Mouse (Mus musculus) spleen, adult 2 months (tissue): ENCODE measurements at regions not wholly inside any gene's neighbourhood (a gene's known extent, or its start where the extent isn't known, plus 50 kb on each side); places are given as distances from the start of the nearest gene placed in this dataset.

Experiments used
- DNase-seq, 2 experiments: peaks; one replicate each; pipeline versions ENCODE4 v3.0.0 to v3.0.0-alpha.2; 2012 to 2021; ENCODE audit warnings: low spot score in 2 of 2, low read depth in 1 of 2
- H3K27ac ChIP-seq: fragments of 200-500 bp; 2 replicates; pipeline ENCODE4 v1.5.1; 2012; ENCODE audit warnings: low read length, inconsistent platforms; ENCODE audit not compliant: insufficient read depth
- H3K27me3 ChIP-seq: fragments of 200-500 bp; 2 replicates; pipeline ENCODE4 v1.6.1; 2012; ENCODE audit warnings: mild to moderate bottlenecking, moderate library complexity, low read length, inconsistent platforms; ENCODE audit not compliant: control insufficient read depth, insufficient read depth
- H3K36me3 ChIP-seq: fragments of 200-500 bp; 2 replicates; pipeline ENCODE4 v1.6.1; 2012; ENCODE audit warnings: mild to moderate bottlenecking, low read length, inconsistent platforms; ENCODE audit not compliant: control insufficient read depth, insufficient read depth
- H3K4me1 ChIP-seq: fragments of 200-500 bp; 2 replicates; pipeline ENCODE4 v1.6.1; 2011; ENCODE audit warnings: inconsistent platforms; ENCODE audit not compliant: control insufficient read depth, insufficient read depth, insufficient read length
- H3K4me3 ChIP-seq: fragments of 200-500 bp; 2 replicates; pipeline ENCODE4 v1.5.1; 2011; ENCODE audit warnings: mild to moderate bottlenecking, inconsistent platforms; ENCODE audit not compliant: insufficient read depth, insufficient read length; ENCODE audit errors: extremely low read depth
- CTCF ChIP-seq: fragments of 200-500 bp; IDR thresholded peaks from 2 replicates; pipeline ENCODE4 v1.5.1; 2011; ENCODE audit warnings: mild to moderate bottlenecking, inconsistent platforms; ENCODE audit not compliant: insufficient read depth, insufficient read length, insufficient replicate concordance; ENCODE audit errors: extremely low read depth
- POLR2A ChIP-seq: fragments of 200-500 bp; IDR thresholded peaks from 2 replicates; pipeline ENCODE4 v1.6.1; 2011; ENCODE audit warnings: low read depth, low read length, inconsistent platforms
- WGBS: fragments of 180-500 bp; shearing (Covaris S2); methylation state at CpG from one replicate; pipeline ENCODE4 v1.1.7; 2018; 5-methylcytosine and 5-hydroxymethylcytosine counted together

GRCm38 (mm10) chr7:111243831-111244230, 161.0 kb upstream of the Eif4g2 start:
- Histone ChIP-seq H3K4me3 (no peak overlapping the region), H3K27ac (no peak overlapping the region), H3K36me3 (no peaks in the 10 kb centered on the region), H3K27me3 (no peaks in the 10 kb centered on the region), H3K4me1 (no peaks in the 10 kb centered on the region)
- TF ChIP-seq CTCF (no peak), POLR2A (no peak)
- no peak for DNase-seq
- WGBS, result 88% methylated on average over 1 of the region's 1 CpGs

GRCm38 (mm10) chr7:111242646-111243045, 159.8 kb upstream of the Eif4g2 start:
- no peak overlapping the region for H3K27ac ChIP-seq
- DNase-seq, result no peak
- H3K4me3 ChIP-seq, result no peak overlapping the region
- H3K4me1 ChIP-seq, result no peaks in the 10 kb centered on the region
- no peaks in the 10 kb centered on the region for H3K27me3 ChIP-seq
- no peak for TF ChIP-seq CTCF
- no peak for TF ChIP-seq POLR2A
- H3K36me3 ChIP-seq, result no peaks in the 10 kb centered on the region
- 90% methylated on average over 10 of the region's 10 CpGs for WGBS

GRCm38 (mm10) chr7:111241538-111241937, 158.7 kb upstream of the Eif4g2 start:
- no peaks in the 10 kb centered on the region for H3K27me3 ChIP-seq
- TF ChIP-seq POLR2A (no peak), CTCF (no peak)
- H3K4me3 ChIP-seq, result no peak overlapping the region
- no peaks in the 10 kb centered on the region for H3K4me1 ChIP-seq
- no peak overlapping the region for H3K27ac ChIP-seq
- no peaks in the 10 kb centered on the region for H3K36me3 ChIP-seq
- WGBS, result 28% methylated on average over 4 of the region's 4 CpGs
- no peak for DNase-seq

- Histone ChIP-seq H3K4me3 (no peak overlapping the region), H3K27me3 (no peaks in the 10 kb centered on the region), H3K4me1 (no peaks in the 10 kb centered on the region), H3K36me3 (no peaks in the 10 kb centered on the region), H3K27ac (no peak overlapping the region)
- 86% methylated on average over 9 of the region's 9 CpGs for WGBS
- TF ChIP-seq CTCF, result no peak
- no peak for TF ChIP-seq POLR2A
- no peak for DNase-seq
These were observed 157.5 kb upstream of the Eif4g2 start for GRCm38 (mm10) chr7:111240234-111240826.

GRCm38 (mm10) chr7:111237819-111238218, 155.0 kb upstream of the Eif4g2 start:
- DNase-seq, result no peak
- H3K27me3 ChIP-seq, result no peaks in the 10 kb centered on the region
- TF ChIP-seq POLR2A (no peak), CTCF (no peak)
- no peak overlapping the region for H3K27ac ChIP-seq
- H3K4me1 ChIP-seq, result no peaks in the 10 kb centered on the region
- no peak overlapping the region for H3K4me3 ChIP-seq
- WGBS, result 42% methylated on average over 9 of the region's 9 CpGs
- no peaks in the 10 kb centered on the region for H3K36me3 ChIP-seq

- 84% methylated on average over 2 of the region's 2 CpGs for WGBS
- TF ChIP-seq POLR2A, result no peak
- no peak for TF ChIP-seq CTCF
- H3K4me1 ChIP-seq, result no peaks in the 10 kb centered on the region
These were observed 147.8 kb upstream of the Eif4g2 start for GRCm38 (mm10) chr7:111230630-111231029.

GRCm38 (mm10) chr7:111227082-111227481, 144.3 kb upstream of the Eif4g2 start:
- WGBS, result 74% methylated on average over 3 of the region's 3 CpGs
- no peak overlapping the region for H3K27ac ChIP-seq
- no peak overlapping the region for H3K4me3 ChIP-seq
- no peak for DNase-seq
- H3K27me3 ChIP-seq, result no peaks in the 10 kb centered on the region
- TF ChIP-seq CTCF, result no peak
- no peak for TF ChIP-seq POLR2A
- no peaks in the 10 kb centered on the region for H3K36me3 ChIP-seq
- H3K4me1 ChIP-seq, result no peaks in the 10 kb centered on the region

More at GRCm38 (mm10) chr7:111230630-111231029, 147.8 kb upstream of the Eif4g2 start:
- no peaks in the 10 kb centered on the region for H3K36me3 ChIP-seq
- DNase-seq, result no peak
- H3K27ac ChIP-seq, result no peak overlapping the region
- no peak overlapping the region for H3K4me3 ChIP-seq
- H3K27me3 ChIP-seq, result no peaks in the 10 kb centered on the region
